Mouse (Mus musculus) liver, embryonic 11.5 days (tissue): Measurements from ENCODE around the gene Lpar1. TPM values are rescaled to one million over a fixed set of nuclear protein-coding genes. Genes with fewer than 3 reads are reported as not detected.

Experiments used
- ATAC-seq: fragments of 200-750 bp; cut with Nextera tagmentation; replicated peaks from 2 replicates; pipeline ENCODE4 v1.8.0; 2017; ENCODE audit warnings: moderate number of reproducible peaks, mild to moderate bottlenecking, moderate TSS enrichment, moderate library complexity; ENCODE audit not compliant: low FRiP score
- DNase-seq: peaks from one replicate; pipeline ENCODE4 v3.0.0-alpha.2; 2017; ENCODE audit warnings: low spot score
- H3K27ac ChIP-seq: fragments of 300-500 bp; sonication (generic); 2 replicates; pipeline ENCODE4 v1.5.1; 2014; ENCODE audit warnings: mild to moderate bottlenecking, low read depth, low read length, control low read depth
- H3K27me3 ChIP-seq: fragments of 300-500 bp; sonication (generic); replicated peaks from 2 replicates; pipeline ENCODE4 v1.6.1; 2014; ENCODE audit warnings: low read length, mixed read lengths; ENCODE audit not compliant: control insufficient read depth, insufficient read depth
- H3K36me3 ChIP-seq: fragments of 300-500 bp; sonication (generic); 2 replicates; pipeline ENCODE4 v1.6.1; 2014; ENCODE audit warnings: mild to moderate bottlenecking, low read length, moderate library complexity, mixed read lengths; ENCODE audit not compliant: control insufficient read depth, insufficient read depth
- H3K4me1 ChIP-seq: fragments of 300-500 bp; sonication (generic); replicated peaks from 2 replicates; pipeline ENCODE4 v1.6.1; 2014; ENCODE audit warnings: low read length, mixed read lengths; ENCODE audit not compliant: control insufficient read depth, insufficient read depth
- H3K4me2 ChIP-seq: fragments of 300-500 bp; sonication (generic); 2 replicates; pipeline ENCODE4 v1.6.1; 2014; ENCODE audit warnings: mild to moderate bottlenecking, control low read depth, moderate library complexity
- H3K4me3 ChIP-seq: fragments of 300-500 bp; sonication (generic); 2 replicates; pipeline ENCODE4 v1.5.1; 2014; ENCODE audit warnings: low read depth, low read length, control low read depth
- H3K9ac ChIP-seq: fragments of 300-500 bp; sonication (generic); 2 replicates; pipeline ENCODE4 v1.6.1; 2014; ENCODE audit warnings: low read depth, low read length, control low read depth
- H3K9me3 ChIP-seq: fragments of 300-500 bp; sonication (generic); 2 replicates; pipeline ENCODE4 v1.6.1; 2016; ENCODE audit warnings: low read length, inconsistent platforms, mixed read lengths; ENCODE audit not compliant: control insufficient read depth
- WGBS: fragments of 180-500 bp; shearing (Covaris S2); extraction: QIAGEN DNeasy Blood & Tissue Kit; methylation state at CpG from one replicate; pipeline ENCODE4 v1.1.7; 2014; 5-methylcytosine and 5-hydroxymethylcytosine counted together
- polyA plus RNA-seq: library from polyadenylated mRNA; unstranded; fragments of >200 nt; fragmentation: Nextera tagmentation; extraction: Ambion mirVana; gene quantifications from 2 replicates; pipeline ENCODE4 v1.2.1, GENCODE M21; 2014

Gene Lpar1
- polyA plus RNA-seq, 1 experiment from 2014 or later: 21.3 TPM

DNA sequence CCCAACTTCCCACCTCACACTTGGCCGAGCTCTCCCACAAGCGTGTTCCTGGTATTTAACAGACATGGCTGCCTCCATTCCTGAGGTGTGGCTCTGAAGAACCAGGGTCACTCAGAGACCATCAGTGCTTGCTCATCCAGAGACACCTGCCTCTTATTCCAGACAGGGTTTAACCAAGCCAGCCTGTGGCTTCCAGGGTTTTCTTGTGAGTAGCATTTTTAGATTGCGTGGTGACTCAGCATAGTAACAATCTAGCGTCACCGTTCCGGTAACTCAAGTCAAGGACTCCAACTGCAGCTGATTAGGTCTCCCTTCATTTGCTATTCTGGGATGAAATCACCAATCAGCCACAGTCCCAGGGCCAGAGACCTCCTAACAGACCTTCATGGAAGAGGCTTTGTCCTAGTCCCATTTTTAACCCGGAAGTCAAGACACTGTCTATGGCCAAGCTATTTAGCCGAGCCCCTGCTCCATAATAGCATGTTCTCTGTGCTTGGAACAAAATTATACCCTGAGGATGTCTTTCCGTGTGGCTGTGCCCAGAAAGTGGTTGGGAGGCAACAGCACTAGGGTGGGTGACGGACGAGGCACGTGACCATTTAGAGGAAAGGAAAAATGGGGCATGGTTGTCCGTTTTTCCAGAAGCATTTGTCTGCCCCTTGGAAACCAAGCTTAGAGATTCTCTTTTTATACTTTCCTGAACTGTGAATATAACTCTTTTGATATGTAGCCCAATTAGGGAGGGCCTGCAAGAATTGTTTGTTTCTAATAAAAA lies 89.1 kb downstream of the Lpar1 start:
- H3K36me3 ChIP-seq: no peaks in the 10 kb centered on the region
- no peak overlapping the region for H3K4me3 ChIP-seq
- H3K4me2 ChIP-seq: no peak overlapping the region
- ATAC-seq: no peak
- H3K4me1 ChIP-seq: no peaks in the 10 kb centered on the region
- no peak overlapping the region for H3K9ac ChIP-seq
- H3K9me3 ChIP-seq: no peaks in the 10 kb centered on the region
- WGBS: 82% methylated on average over 13 of the region's 13 CpGs
- no peak overlapping the region for H3K27ac ChIP-seq
- H3K27me3 ChIP-seq: no peaks in the 10 kb centered on the region
- DNase-seq: no peak

DNA sequence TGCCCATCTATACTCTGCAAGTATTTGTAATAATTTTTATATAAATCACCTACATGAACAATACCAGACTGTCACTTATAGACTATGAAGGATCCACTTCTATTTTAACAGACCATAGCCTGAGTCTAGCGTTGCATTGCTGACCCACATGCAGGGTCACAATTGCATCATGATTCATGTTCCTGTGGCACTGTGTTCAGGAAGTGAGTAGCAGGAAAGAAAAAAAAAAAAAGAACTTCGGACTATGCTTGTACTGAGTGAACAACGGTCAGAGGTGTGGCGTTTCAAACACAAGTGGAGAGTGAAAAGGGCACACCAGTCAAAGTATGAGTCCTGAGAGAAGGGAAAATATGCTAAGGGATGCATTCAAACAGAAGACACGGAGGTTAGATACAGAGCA lies 90.7 kb downstream of the Lpar1 start:
- no peaks in the 10 kb centered on the region for H3K9me3 ChIP-seq
- no peaks in the 10 kb centered on the region for H3K36me3 ChIP-seq
- no peaks in the 10 kb centered on the region for H3K4me1 ChIP-seq
- no peaks in the 10 kb centered on the region for H3K27me3 ChIP-seq
- DNase-seq: no peak
- H3K27ac ChIP-seq: no peak overlapping the region
- 54% methylated on average over 5 of the region's 5 CpGs for WGBS
- H3K4me3 ChIP-seq: no peak overlapping the region
- H3K4me2 ChIP-seq: no peak overlapping the region
- no peak overlapping the region for H3K9ac ChIP-seq
- no peak for ATAC-seq

DNA sequence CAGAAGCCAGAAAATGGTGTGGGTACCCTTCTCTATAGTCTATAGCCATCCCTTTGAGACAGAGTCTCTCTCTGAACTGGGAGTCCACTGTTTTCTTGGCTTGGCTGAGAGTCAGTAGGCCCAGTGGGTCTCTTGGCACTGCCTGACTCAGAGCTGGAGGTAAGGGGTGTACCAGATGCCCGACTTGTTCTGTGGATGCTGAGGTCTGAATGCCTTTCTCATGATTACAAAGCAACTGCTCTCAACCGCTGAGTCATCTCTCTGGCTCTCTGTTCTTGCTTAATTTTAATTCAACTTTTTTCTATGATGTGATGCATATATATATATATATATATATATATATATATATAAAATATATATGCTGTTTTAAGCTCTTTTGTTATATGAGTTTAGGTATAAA lies 91.1 kb downstream of the Lpar1 start:
- ATAC-seq: no peak
- Histone ChIP-seq H3K27me3 (no peaks in the 10 kb centered on the region), H3K36me3 (no peaks in the 10 kb centered on the region)

GRCm38 (mm10) chr4:58453334-58453733 lies 100.4 kb downstream of the Lpar1 start:
- no peaks in the 10 kb centered on the region for H3K4me1 ChIP-seq
- no peak overlapping the region for H3K4me2 ChIP-seq
- H3K27ac ChIP-seq: no peak overlapping the region
- 43% methylated on average over 4 of the region's 4 CpGs for WGBS
- H3K9me3 ChIP-seq: no peaks in the 10 kb centered on the region
- no peak for ATAC-seq
- H3K9ac ChIP-seq: no peak overlapping the region
- no peak overlapping the region for H3K4me3 ChIP-seq
- no peaks in the 10 kb centered on the region for H3K27me3 ChIP-seq
- no peaks in the 10 kb centered on the region for H3K36me3 ChIP-seq
- no peak for DNase-seq

More for the DNA sequence above, 91.1 kb downstream of the Lpar1 start:
- WGBS: 82% methylated on average over 2 of the region's 2 CpGs
- Histone ChIP-seq H3K4me2 (no peak overlapping the region), H3K9ac (no peak overlapping the region), H3K27ac (no peak overlapping the region), H3K4me1 (no peaks in the 10 kb centered on the region), H3K9me3 (no peaks in the 10 kb centered on the region), H3K4me3 (no peak overlapping the region)
- no peak for DNase-seq

DNA sequence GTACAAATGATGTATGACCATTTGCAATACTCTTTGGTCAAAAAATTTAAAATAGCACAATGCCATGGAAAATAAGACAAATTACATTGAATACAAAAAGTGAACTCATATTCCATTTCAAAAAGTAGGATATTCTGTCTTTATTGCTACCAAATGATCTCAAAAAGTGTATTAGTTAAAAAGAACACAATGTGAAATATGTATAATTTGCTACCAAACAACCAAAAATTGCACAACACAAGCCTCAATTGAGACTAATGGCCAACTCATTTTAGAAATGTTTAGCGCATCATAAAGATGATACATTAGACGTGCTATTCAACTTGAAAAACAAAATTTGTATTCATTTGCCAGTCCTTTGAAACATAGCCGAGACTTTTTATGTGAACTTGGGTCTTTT lies 104.9 kb downstream of the Lpar1 start:
- H3K4me2 ChIP-seq: no peak overlapping the region
- H3K9me3 ChIP-seq: no peaks in the 10 kb centered on the region
- H3K9ac ChIP-seq: no peak overlapping the region
- ATAC-seq (no peak), DNase-seq (no peak)
- H3K27ac ChIP-seq: no peak overlapping the region
- no peaks in the 10 kb centered on the region for H3K36me3 ChIP-seq
- H3K27me3 ChIP-seq: no peaks in the 10 kb centered on the region
- no peak overlapping the region for H3K4me3 ChIP-seq
- 88% methylated on average over 3 of the region's 3 CpGs for WGBS
- H3K4me1 ChIP-seq: no peaks in the 10 kb centered on the region

DNA sequence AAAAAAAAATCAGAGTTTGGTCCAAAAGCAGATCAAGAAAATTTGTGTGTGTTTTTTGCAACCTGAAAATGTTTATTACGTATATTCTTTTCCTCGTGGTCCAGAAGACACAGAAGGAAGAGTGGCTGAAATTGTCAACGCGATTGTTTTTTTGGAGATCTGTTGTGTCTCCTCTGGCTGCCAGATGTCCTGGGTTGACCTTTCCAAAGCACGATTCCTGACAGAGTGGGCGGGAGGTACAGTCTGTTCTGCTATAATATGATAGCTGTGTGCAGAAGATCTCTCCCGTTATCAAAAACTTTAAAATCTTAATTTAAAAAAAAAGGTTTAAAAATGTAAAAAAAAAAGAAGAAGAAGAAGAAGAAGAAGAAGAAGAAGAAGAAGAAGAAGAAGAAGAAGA lies 105.9 kb downstream of the Lpar1 start:
- no peaks in the 10 kb centered on the region for H3K4me1 ChIP-seq
- H3K4me2 ChIP-seq: no peak overlapping the region
- ATAC-seq: no peak
- no peaks in the 10 kb centered on the region for H3K36me3 ChIP-seq
- H3K9ac ChIP-seq: no peak overlapping the region
- no peaks in the 10 kb centered on the region for H3K9me3 ChIP-seq
- H3K27ac ChIP-seq: no peak overlapping the region
- no peak overlapping the region for H3K4me3 ChIP-seq
- WGBS: 77% methylated on average over 7 of the region's 7 CpGs
- H3K27me3 ChIP-seq: no peaks in the 10 kb centered on the region
- no peak for DNase-seq

DNA sequence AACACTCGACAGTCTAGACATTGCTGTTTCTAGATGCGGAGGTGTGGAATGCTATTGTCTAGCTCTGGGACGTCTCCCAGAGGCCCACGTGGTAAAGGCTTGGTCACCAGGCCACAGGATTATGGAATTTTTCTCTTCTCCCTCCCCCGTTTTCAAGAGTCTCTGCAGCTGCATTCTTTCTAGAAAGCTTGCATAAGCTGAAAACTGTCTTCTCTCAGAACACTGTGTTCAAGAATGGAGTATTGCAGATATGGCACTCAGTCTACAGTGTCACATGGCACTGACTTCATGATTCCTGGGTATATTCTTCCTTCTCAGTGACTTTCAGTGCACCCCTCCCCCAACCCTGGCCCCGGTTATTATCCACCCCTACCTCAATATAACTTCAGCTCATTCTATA lies 107.9 kb downstream of the Lpar1 start:
- no peak for ATAC-seq
- DNase-seq: no peak
- Histone ChIP-seq H3K4me1 (no peaks in the 10 kb centered on the region), H3K9ac (no peak overlapping the region), H3K4me2 (no peak overlapping the region), H3K27me3 (no peaks in the 10 kb centered on the region), H3K9me3 (no peaks in the 10 kb centered on the region), H3K36me3 (no peaks in the 10 kb centered on the region), H3K27ac (no peak overlapping the region), H3K4me3 (no peak overlapping the region)
- 68% methylated on average over 6 of the region's 6 CpGs for WGBS

DNA sequence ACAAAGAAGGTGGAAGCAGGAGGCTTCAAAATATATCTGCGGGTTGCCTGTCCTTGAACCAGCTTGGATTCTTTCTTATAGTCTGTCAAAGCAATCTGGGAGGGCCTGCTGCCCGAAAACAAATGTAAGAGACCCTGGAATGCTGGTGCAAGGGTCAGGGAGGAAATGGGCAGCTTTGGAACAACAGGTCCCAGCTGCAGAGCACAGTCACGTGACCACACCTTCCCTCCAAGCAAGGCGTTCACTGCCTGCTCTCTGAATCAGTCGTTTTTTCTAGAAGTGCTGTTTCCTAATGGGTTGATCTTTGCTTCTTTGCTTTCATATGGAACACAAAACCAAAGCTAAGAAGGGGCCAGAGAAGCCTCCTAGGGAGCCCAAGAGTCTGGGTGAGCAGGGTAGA lies 111.4 kb downstream of the Lpar1 start:
- no peak overlapping the region for H3K4me3 ChIP-seq
- no peak for DNase-seq
- H3K9ac ChIP-seq: no peak overlapping the region
- WGBS: 51% methylated on average over 5 of the region's 5 CpGs
- H3K27ac ChIP-seq: no peak overlapping the region
- ATAC-seq: no peak
- no peaks in the 10 kb centered on the region for H3K4me1 ChIP-seq
- no peak overlapping the region for H3K4me2 ChIP-seq
- no peaks in the 10 kb centered on the region for H3K36me3 ChIP-seq
- H3K9me3 ChIP-seq: no peaks in the 10 kb centered on the region
- no peaks in the 10 kb centered on the region for H3K27me3 ChIP-seq

DNA sequence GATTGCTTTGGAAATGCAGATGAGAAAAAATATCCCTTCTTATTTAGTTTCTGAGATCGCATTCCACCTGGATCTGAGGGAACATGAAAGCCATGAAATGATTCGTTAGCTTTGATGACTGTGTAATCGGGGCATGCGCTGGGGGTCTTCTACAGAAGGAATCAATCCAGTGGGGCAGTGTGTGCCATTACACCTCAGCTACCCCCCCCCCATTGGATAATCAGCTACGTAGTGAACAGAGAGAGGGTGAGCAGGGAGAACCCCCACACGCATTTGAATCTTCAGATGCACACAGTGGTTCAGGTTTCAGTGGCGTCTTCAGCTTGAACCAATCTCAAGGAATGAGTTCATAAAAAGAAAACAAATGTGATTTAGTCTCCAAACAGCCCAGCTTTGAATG lies 115.0 kb downstream of the Lpar1 start:
- no peak overlapping the region for H3K4me2 ChIP-seq
- WGBS: 85% methylated on average over 7 of the region's 7 CpGs
- no peak overlapping the region for H3K4me3 ChIP-seq
- no peak overlapping the region for H3K27ac ChIP-seq
- H3K27me3 ChIP-seq: no peaks in the 10 kb centered on the region
- H3K9ac ChIP-seq: no peak overlapping the region
- DNase-seq (no peak), ATAC-seq (no peak)
- no peaks in the 10 kb centered on the region for H3K36me3 ChIP-seq
- no peaks in the 10 kb centered on the region for H3K9me3 ChIP-seq
- H3K4me1 ChIP-seq: no peaks in the 10 kb centered on the region
